Mouse (Mus musculus) layer of hippocampus, postnatal 10 days (tissue): ENCODE data around the gene Mmgt2. TPM values are rescaled to one million over a fixed set of nuclear protein-coding genes. Genes with fewer than 3 reads are reported as not detected.
A peak's percentile ranks its signal among the peaks of the same experiment; 100 is the strongest.
"Not testable (repeated sequence)": the region's sequence is repeated elsewhere in the genome, so short reads cannot be mapped to it uniquely, and the experiment has no call there.

Experiments used
- DNase-seq, 2 experiments: peaks; one replicate each; pipeline ENCODE4 v3.0.0; 2021; ENCODE audit warnings: low spot score in 2 of 2
- total RNA-seq, 2 experiments: library from RNA; stranded (reverse); gene quantifications; 2 replicates each; pipeline ENCODE4 v1.2.3; 2021

The Mmgt2 gene
- total RNA-seq, 2 experiments from 2014 or later = 19.1 to 23.4 TPM

DNA sequence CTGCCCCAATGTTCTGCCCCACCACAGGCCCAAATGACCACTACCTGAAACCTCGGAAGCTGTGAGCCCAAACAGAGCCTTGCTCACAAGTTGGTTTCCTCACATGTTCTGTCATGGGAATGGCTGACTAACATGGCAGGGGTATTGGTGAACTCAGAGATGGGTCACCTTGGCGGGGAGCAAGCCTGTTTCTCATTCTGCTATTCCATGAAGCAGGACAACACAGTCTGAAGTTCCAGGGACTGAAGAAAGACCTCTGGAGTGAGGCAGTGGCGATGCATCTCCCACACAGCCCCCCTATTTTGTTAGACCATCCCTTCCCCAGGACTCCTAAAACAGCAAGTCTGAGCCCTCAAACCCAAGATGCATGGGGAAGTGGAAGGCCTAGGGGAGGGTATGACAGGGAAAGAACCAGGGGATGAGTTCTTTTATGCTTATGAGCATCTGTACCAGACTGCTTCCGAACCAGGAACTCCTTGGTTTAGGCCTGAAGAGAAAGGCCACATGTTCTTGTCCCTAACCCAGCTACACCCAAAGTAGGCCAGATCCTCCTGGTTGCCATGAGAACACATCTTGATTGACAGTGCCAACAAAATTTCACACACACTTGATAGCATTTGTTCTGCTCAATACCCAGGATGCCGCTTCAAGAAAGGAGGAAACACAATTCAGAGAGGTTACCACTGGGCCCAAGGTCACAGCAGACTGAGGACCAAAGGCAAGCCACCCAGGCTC, 3.7 kb upstream of the Mmgt2 start:
- DNase-seq = no peak

- DNase-seq = no peak
Measured at GRCm38 (mm10) chr11:62645337-62645675, 3.2 kb upstream of the Mmgt2 start.

DNA sequence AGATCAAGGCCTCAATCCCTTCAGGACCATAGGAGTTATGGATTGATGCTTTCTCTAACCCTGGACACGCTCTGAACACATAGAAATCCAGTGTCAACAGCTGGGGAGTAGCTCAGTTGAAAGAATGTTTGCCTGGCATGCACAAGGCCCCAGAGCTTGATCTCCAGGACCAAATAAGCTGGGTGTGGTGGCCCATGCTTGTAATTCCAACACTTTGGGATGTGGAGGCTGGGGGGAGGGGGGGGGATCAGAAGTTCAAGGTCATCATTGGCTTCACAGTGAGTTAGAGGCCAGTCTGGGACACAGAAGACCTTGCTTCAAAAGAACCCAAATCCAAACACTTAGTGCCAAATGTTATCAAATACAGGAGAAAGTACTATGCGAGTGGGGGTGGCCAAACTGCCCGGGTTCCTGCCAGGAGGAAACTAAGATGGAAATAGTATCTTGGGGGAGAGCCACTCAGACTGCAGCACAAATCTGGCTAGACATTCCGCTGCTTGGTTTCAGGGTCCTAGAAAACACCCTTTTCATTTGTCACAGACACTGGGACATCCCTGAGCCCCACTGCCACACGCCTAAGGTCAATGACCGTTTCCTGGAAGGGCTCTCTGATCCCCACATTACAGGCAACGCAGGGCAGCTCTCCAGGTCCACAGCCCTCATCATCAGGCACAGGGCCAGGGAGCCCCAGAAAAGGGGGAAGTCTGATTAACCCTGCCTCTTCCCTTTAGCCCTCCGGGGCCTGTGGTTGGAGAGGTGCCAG, 2.6 kb upstream of the Mmgt2 start:
- peak; percentile 51 to 66 for DNase-seq

- DNase-seq = no peak
Measured at GRCm38 (mm10) chr11:62646495-62646843, 2.0 kb upstream of the Mmgt2 start.

GRCm38 (mm10) chr11:62646958-62647515, 1.4 kb upstream of the Mmgt2 start:
- no peak for DNase-seq

DNA sequence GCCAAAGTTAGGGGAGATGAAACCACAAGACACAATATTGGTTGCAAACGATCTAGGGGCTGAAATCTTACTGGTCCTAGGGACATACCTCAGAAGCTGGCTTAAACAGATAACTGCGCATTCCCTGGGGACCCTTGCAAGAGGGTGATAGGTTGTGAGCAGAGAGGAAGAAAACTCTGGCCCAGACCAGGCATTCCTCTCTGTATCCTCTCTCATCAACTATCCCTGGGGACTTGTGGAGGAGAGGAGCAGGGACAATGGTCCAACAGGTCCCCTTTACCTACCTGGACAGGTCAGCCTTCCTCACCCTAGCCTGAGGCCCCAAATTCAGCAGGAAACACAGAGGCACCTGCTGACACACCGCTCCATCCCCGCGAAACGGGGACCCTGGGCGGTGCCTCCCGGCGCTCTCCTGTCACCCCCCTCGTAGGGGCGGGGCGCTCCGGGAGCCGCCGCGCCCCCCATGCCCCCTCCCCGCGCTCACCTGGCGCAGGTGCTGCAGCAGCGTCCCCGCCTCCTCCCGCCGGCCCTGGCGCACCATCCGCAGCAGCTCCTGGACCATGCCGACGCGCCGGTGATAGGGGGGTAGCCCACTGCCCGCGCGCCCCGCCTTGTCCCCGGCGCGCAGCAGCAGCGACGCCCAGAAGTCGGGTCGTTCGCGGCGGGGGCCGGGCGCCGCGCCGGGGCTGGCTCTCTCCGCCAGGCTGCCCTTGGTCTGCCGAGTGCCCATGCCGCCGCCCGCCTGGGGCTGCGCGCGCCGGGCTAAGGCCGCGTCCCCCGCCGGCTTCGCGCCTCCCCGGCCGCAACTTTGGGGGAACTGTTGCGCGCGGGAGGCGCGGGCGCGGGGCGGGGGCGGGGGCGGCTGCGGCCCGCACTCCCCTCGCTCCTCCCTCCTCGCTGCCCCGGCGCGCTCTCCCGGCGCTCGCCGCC, 538 bp upstream of the Mmgt2 start, which contains the start of gene Lrrc75a:
Gene Lrrc75a, minus strand, starts transcription at position 863 of the 930 bp plus-strand sequence.
- DNase-seq = peak; percentile 26 to 61

DNA sequence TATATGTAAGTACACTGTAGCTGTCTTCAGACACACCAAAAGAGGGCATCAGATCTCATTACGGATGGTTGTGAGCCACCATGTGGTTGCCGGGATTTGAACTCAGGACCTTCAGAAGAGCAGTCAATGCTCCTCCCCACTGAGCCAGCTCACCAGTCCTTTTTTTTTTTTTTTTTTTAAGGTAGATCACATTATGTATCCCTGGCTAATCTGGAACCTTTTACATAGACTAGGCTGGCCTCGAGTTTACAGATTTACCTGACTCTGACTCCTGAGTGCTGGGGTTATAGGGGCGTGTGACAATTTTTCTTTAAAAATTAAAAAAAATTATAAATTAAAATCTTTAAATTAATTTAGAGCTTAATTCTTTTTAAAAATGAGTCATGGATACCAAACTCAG, 1.3 kb downstream of the Mmgt2 start:
- DNase-seq = not testable (repeated sequence)

- no peak for DNase-seq
Measured at GRCm38 (mm10) chr11:62651563-62651962, 3.1 kb downstream of the Mmgt2 start.

GRCm38 (mm10) chr11:62652080-62652479, 3.6 kb downstream of the Mmgt2 start:
- DNase-seq = no peak

- DNase-seq = no peak
Measured at GRCm38 (mm10) chr11:62660885-62661284, 12.4 kb downstream of the Mmgt2 start.

GRCm38 (mm10) chr11:62664250-62664649, 15.8 kb downstream of the Mmgt2 start:
- no peak for DNase-seq

GRCm38 (mm10) chr11:62668986-62669385, 20.5 kb downstream of the Mmgt2 start:
- no peak for DNase-seq

- DNase-seq = peak in 1 of 2 experiments; percentile 27
Measured at GRCm38 (mm10) chr11:62669471-62669870, 21.0 kb downstream of the Mmgt2 start.

DNA sequence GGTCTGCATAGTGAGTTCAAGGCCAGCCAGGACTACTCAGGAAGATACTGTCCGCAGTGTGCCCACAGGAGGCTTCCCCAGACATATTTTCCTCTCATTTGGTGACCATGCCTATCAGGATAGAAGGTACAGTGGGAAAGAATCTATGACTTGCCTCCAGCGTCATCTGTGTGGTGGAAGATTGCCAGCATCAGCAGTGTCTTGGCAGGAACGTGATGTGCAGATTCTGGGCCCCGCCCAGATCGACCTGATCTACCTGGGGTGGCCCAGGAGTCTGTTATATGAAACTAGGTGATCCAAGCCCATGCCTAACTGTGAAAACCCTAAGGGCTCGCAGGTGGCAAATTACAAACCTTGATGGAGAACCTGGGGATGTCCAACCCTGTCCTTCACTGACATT, 21.5 kb downstream of the Mmgt2 start:
- DNase-seq = no peak

- DNase-seq = peak; percentile 63 to 73
Measured at GRCm38 (mm10) chr11:62675480-62676289, 27.2 kb downstream of the Mmgt2 start.

DNA sequence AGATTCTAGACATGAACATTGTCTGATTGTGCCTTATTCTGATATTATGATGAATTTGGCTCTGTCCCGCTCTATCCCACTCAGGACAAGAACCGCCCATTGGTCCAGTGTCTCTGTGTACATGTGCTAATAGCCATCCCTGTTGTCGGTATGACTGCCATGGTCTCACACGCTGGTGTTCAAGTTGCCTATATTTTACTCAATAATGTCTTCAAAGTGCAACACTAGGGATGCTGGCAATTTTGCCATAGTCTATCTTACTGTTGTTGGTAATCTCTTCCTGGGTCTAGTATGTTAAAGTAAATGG, 27.8 kb downstream of the Mmgt2 start:
- no peak for DNase-seq

GRCm38 (mm10) chr11:62678778-62679354, 30.4 kb downstream of the Mmgt2 start:
- DNase-seq = no peak

DNA sequence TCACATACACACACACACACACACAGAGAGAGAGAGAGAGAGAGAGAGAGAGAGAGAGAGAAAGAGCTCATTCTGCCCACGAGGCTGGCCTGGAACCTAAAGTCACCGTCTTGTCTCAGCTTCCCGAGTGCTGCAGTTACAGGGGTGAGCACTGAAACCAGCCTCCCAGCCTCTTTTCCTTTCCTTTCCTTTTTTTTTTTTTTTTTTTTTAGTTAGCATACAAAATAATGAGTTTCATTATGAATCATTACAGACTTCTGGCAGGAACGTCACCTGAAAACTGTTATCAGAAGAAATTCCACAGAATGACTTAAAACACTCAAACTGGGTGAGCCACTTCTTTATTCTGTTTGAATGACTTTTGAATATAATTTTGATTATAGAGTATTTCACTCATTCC, 31.5 kb downstream of the Mmgt2 start:
- no peak for DNase-seq

- DNase-seq = no peak
Measured at GRCm38 (mm10) chr11:62691592-62691991, 43.1 kb downstream of the Mmgt2 start.
